Mouse (Mus musculus): Measurements from ENCODE around the gene Cdk5r1. TPM values are rescaled to one million over a fixed set of nuclear protein-coding genes. Genes with fewer than 3 reads are reported as not detected.

The Cdk5r1 gene
- total RNA-seq, 2 experiments from 2014 or later, result 298 to 313 TPM

DNA sequence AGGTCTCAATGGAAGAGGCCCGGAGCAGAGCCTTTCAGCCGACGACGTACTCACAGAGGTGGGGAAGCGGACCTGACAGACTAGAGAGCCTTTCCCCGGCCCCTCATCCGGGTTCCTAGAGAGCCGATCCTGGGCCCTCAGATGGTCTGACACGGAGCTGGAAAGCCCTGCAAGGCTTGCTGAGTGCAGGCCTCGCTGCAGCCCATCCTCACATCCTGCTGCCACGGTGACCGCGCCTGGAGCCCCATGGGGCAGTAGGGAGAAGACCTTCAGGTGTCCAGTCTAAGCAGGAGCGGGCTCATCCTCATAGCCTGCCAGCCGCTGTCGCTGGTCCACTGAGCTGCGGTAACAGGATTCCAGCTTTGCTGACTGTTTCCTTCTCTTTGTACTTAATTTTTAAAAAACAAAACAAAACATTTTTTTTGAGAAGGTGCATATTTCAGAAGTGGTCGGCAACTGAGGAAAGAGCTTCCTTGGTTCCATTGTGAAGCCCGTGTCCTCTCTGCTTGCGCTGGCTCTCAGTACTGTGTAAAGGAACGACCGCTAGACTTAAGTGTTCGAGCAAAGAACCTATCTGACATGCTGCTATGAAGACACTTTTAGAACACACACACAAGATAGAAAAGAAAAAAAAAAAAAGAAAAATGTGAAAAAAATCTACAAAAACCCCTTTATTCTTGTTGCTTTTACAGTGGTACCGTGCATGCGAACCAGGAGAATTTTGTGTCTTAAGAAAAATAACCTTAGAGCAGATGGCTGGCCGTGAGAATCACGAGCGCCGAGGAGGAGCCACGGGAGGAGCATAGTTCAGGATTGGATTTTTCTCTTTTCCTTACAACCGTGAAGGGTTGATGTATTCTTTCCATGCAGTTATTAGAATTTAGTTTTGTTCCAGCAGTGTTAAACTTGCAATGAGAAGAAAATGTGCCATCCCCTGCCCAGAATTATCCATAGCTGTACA, 3.4 kb downstream of the Cdk5r1 start:
- DNase-seq (ENCODE audit: low spot score in 2 of 2), result peak in 1 of 2 experiments; percentile 22

DNA sequence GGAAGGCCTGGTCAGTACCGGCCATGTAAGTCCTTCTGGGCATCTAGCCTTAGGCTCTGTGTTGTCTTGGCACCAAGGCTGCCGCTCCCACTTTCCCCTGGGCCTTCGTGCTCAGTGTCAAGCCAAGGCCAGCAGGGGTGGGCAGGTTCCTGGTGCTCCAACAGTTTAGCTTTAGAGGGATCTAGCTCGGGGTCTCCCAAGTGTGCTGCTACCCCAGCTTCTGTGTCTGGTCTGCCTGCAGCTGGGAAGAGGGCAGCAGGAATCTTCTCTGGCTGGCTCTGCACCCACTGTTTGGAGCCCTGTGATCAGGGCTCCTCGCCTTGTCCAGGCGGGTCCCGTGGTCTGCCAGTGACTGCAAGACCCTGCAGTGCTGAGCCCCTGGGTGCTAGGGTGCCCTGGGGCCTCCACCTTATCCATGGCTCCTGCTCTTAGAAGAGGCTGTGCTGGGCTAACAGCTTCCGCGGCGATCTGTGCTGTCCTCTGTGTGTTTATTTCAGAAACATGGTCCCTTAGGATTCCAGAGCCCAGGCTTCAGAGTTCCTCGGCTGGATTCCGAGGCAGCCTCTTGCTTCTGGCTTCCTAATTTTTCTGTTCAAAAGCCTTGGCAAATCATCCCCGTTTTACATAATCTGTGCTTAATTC, 4.7 kb downstream of the Cdk5r1 start:
- DNase-seq (ENCODE audit: low spot score in 2 of 2), result peak in 1 of 2 experiments; percentile 27

- peak in 1 of 2 experiments; percentile 4 for DNase-seq (ENCODE audit: low spot score in 2 of 2)
These were observed 5.5 kb downstream of the Cdk5r1 start for GRCm38 (mm10) chr11:80482347-80482746.

DNA sequence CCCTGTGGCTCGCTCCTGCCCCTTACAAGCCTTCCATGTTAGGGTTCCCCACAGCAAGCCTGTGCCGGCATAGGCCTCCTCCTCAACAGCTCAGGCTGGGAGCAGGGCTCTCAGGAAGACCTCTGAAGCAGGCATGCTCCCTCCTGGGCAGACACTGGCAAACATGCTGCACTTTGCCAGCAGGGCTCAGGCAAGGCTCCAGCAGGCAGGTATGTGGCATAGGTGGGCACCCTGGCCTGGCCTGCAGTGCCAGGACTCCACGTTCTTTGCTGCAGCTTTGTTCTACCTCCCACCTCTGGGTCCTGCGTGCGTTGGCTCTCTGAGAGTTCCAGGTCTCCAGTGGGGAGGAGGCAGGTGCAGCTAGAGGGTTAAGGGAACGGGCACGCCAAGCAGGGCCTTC, 6.1 kb downstream of the Cdk5r1 start:
- no peak for DNase-seq (ENCODE audit: low spot score in 2 of 2)

GRCm38 (mm10) chr11:80483536-80484067, 6.8 kb downstream of the Cdk5r1 start:
- no peak for DNase-seq (ENCODE audit: low spot score in 2 of 2)

- peak; percentile 77 to 89 for DNase-seq (ENCODE audit: low spot score in 2 of 2)
These were observed 7.5 kb downstream of the Cdk5r1 start for GRCm38 (mm10) chr11:80484191-80484791.

DNA sequence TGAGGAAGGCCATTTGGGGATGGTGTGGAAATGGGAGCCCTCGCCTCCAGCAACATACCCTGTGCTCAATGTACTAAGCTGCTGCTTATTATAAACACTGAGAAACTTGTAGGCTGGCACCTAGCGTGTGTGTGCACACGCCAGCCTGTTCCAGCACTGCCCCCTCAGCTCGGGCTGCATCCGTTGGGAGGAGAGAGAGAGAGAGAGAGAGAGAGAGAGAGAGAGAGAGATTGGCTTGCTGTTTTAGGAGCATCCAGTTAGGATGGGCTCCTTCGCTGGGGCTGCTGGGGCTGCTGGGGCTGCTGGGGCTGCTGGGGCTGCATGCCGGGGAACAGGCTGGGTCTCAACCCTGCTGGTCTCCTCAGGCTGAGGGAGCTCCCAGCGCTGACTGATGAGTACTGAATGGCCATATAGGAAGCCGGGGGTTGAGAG, 8.3 kb downstream of the Cdk5r1 start:
- peak; percentile 50 to 65 for DNase-seq (ENCODE audit: low spot score in 2 of 2)

- DNase-seq (ENCODE audit: low spot score in 2 of 2), result peak in 1 of 2 experiments; percentile 27
These were observed 8.9 kb downstream of the Cdk5r1 start for GRCm38 (mm10) chr11:80485622-80486206.

- peak; percentile 61 to 81 for DNase-seq (ENCODE audit: low spot score in 2 of 2)
These were observed 11.2 kb downstream of the Cdk5r1 start for GRCm38 (mm10) chr11:80487904-80488587.

DNA sequence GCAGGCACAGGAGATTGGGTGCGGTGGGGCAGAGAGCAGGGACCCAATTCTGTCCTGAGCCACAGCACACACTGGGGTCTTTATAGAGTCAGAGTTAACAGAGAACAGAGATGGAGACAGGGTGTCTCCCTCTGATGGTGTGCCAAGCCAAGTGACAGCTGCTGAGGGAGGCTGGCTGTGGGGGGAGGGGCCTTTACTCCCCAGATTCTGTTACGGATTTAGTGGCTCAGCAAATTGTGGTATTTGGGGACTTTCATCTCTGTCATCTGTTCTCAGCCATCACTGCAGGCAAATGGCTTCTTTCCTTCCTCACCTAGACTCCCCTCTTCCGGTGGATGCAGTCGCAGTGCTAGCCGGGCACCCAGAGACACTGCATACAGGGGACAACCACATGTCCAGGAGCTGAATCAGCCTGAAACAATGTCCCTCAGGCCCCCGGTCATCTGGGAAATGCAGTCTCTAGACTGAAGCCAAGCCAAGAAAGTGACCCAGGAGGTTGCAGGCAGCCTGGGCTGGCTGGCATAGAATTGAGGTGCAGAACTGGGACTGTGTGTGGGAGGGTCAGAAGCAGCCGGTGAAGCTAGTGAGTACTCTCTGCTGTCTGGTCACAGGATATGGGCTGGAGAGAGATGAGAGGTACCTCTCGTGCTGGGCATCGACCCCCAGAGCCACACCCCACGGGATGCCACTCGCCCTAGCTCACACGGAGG, 12.5 kb downstream of the Cdk5r1 start:
- DNase-seq (ENCODE audit: low spot score in 2 of 2), result peak; percentile 61 to 69

- DNase-seq (ENCODE audit: low spot score in 2 of 2), result peak in 1 of 2 experiments; percentile 5
These were observed 13.0 kb downstream of the Cdk5r1 start for GRCm38 (mm10) chr11:80489882-80490196.

DNA sequence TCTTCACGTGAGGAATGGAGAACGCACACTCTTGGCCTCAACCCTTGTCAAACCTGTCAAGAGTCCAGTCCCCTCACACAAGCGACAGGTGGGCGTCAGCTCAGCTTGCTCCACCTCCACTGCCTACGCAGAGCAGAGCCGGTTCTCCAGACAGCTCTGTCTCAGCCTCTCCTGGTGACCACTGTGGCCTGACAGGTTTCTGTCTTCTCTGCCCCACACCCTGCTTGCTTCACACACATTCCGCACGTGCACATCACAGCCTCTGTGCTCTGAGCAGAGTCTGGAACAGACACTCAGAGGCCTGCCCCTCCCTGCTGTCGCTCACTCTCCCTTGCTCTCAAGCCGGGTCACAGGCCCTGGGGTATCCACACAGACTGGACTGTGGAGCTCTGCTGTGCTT, 14.0 kb downstream of the Cdk5r1 start:
- DNase-seq (ENCODE audit: low spot score in 2 of 2), result no peak

DNA sequence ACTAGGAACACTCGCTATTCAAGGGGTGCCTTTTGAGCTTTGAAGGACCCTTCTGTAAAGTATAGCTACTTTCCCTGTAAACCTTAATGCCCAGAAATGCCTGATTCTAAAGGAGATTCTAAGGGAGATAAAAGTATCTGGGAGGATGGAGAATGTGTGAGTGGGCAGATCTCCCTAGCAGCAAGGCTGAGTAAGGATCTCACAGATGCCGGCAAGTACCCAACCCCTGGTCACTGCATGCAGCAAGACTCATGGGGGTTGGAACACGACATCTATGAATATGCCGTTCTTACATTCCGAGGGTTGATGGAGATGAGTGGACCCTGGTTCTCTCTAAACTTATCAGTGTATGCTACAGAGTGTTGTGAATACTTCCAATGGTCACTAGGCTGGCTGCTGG, 16.4 kb downstream of the Cdk5r1 start:
- no peak for DNase-seq (ENCODE audit: low spot score in 2 of 2)

DNA sequence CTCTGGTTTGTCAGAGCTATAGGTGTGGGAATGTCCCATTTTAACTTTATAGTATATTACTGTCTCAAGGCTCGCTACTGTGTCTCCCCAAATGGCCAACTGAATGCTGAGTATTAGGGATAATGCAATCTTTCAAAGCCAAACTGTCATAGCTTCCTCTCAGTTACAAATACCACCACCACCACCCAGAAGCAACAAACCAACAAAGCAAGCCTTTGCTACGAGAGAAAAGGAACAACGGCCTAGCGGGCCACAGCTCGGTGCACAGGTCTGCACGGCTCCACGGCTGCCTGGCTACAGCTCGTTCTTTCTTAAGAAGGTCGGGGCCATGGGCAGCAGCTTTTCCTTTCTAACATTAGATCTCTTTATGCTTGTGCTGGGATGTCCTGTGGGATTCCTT, 18.0 kb downstream of the Cdk5r1 start:
- no peak for DNase-seq (ENCODE audit: low spot score in 2 of 2)

- peak in 1 of 2 experiments; percentile 13 for DNase-seq (ENCODE audit: low spot score in 2 of 2)
These were observed 19.1 kb downstream of the Cdk5r1 start for GRCm38 (mm10) chr11:80495972-80496371.

DNA sequence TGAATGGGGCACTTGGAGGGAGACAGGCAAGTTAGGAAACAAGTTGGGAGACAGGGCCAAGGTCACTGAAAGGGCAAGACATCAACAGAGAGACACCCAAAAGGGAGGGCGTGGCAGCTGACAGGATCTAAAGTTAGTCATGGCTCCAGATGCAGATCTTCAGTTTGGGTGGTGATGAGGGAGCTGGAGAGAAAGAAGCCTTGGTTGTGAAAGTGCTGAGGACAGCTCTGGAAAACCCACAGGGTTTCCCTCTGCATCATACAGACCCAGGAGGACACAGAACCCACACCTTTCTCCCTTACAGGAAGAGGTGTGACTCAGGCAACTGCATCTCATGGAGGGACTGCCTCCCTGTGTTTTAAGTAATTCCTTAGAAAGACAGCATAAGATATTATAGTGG, 19.8 kb downstream of the Cdk5r1 start:
- no peak for DNase-seq (ENCODE audit: low spot score in 2 of 2)

- no peak for DNase-seq (ENCODE audit: low spot score in 2 of 2)
These were observed 20.5 kb downstream of the Cdk5r1 start for GRCm38 (mm10) chr11:80497225-80497919.

- peak in 1 of 2 experiments; percentile 23 for DNase-seq (ENCODE audit: low spot score in 2 of 2)
These were observed 21.7 kb downstream of the Cdk5r1 start for GRCm38 (mm10) chr11:80498328-80499070.

- DNase-seq (ENCODE audit: low spot score in 2 of 2), result no peak
These were observed 22.7 kb downstream of the Cdk5r1 start for GRCm38 (mm10) chr11:80499550-80499952.

All from left cerebral cortex, adult 18-20 months (tissue).